Mouse (Mus musculus) retina, postnatal 1 day (tissue): ENCODE measurements around the gene Olfr17.
A peak's percentile ranks its signal among the peaks of the same experiment; 100 is the strongest.
"Not testable (repeated sequence)": the region's sequence is repeated elsewhere in the genome, so short reads cannot be mapped to it uniquely, and the experiment has no call there.

Experiments
- DNase-seq: peaks from one replicate; pipeline ENCODE4 v3.0.0-alpha.2; 2012

Olfr17 gene

GRCm38 (mm10) chr7:107092920-107093319 lies at the start of gene Olfr17:
Olfr17 (plus strand) TSS chr7:107093220.
- no peak for DNase-seq

DNA sequence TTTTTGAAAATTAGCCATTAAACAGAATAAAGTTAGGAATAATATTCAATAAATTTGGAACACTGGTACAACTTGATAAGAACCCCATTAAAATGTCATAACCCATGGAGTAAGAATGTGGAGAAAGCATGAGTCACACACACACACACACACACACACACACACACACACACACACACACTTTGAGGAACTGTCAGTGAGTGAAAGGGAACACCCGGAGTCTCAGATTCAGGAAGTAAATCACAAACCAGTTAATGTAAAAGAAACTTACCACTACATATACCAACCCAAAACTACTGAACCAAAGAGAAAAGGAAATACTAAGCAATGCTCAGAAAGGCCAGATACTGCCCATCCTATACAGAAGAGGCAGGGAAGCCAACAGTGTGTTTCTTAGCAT lies 48.6 kb upstream of the Olfr17 start:
- DNase-seq = no peak

DNA sequence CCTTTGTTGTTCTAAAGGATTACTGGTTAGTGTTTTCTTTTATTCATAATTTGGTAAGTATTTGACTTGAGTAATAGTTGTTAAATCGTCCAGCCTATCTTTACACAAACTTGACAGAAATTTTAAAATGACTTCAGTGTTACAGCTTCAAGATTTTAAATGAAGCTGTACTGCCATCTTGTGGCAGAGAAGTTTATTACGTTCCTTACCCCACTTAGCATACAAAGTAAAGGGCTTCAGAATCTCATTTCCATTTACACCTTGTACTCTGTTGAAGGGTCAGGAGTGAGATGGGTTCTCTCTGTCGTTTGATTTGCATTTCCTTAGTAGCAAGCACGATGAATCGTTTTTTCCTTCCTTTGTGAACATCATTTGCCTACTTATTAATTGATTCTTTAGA lies 47.2 kb upstream of the Olfr17 start:
- peak; percentile 59 for DNase-seq

GRCm38 (mm10) chr7:107047578-107047977 lies 45.4 kb upstream of the Olfr17 start:
- DNase-seq = no peak

DNA sequence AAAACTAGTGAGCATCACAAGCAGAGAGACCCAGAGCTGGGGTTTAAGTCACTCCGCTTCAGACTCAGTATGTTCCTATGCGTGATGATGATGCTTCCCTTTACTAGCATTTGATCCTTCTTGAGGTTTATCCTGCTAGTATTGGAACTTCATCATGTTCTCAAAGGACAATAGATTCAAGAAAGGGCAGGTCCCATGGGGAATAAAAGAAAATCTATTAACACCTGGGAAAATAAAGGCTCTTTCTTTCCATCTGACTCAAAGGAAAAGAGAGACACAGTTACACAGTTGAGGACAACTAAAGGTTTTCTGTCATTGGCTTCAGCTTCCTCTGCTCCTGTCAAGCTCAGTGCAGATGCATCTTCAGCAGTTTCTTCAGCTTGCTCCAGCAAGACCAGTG lies 22.3 kb upstream of the Olfr17 start, which contains the start of gene Olfr714:
Olfr714 (plus strand) TSS at position 301 of the 400 bp plus-strand sequence.
- no peak for DNase-seq

- DNase-seq = not testable (repeated sequence)
These were observed 17.2 kb downstream of the Olfr17 start, which contains the start of gene Olfr715b for GRCm38 (mm10) chr7:107110269-107110668. Olfr715b (minus strand) TSS chr7:107110369.

- not testable (repeated sequence) for DNase-seq
These were observed 38.0 kb downstream of the Olfr17 start, which contains the start of gene Olfr715 for GRCm38 (mm10) chr7:107130983-107131382. Olfr715 (minus strand) TSS chr7:107131083.

GRCm38 (mm10) chr7:107138027-107138426 lies 45.0 kb downstream of the Olfr17 start, which contains the start of gene Olfr716:
Olfr716 (plus strand) TSS chr7:107138327.
- DNase-seq = not testable (repeated sequence)
